Mouse (Mus musculus) megakaryocyte, embryonic 14.5 days (primary cell): ENCODE measurements around the gene Tigd4.

Experiments
- FLI1 ChIP-seq: IDR thresholded peaks from 2 replicates; pipeline ENCODE4 v1.6.1; 2012; ENCODE audit warnings: low read length, inconsistent platforms, mixed read lengths
- GATA1 ChIP-seq: IDR thresholded peaks from 3 replicates; pipeline ENCODE4 v1.6.1; 2012; ENCODE audit warnings: mixed read lengths, low read length, inconsistent platforms, borderline replicate concordance

DNA sequence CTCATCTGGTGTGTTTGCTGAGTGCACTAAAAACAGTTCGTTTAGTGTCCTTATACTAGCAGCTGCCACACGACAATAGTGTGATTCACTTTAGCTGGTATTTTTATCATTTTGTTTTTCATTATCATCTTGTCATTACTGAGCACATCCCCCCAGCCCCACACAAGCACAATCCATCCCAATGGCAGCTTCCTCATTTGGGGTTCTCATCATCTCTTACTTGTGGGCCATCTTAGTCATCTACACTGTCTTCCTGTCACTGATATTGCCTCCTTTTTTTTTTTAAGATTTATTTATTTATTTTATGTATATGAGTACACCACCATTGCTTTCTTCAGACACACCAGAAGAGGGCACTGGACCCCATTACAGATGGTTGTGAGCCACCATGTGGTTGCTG, 25.3 kb downstream of the Tigd4 start:
- TF ChIP-seq GATA1 (no peak), FLI1 (no peak)
